Mouse (Mus musculus) gastrocnemius, adult 18-20 months (tissue): ENCODE data around the gene Notch3. TPM values are rescaled to one million over a fixed set of nuclear protein-coding genes. Genes with fewer than 3 reads are reported as not detected.

Experiments used
- DNase-seq: peaks from one replicate; pipeline ENCODE4 v3.0.0; 2021; ENCODE audit warnings: low spot score
- total RNA-seq, 2 experiments: library from RNA; stranded (reverse); gene quantifications; 2 replicates each; pipeline ENCODE4 v1.2.3; 2021

The Notch3 gene
- total RNA-seq, 2 experiments from 2014 or later, result 9.6 to 12.5 TPM

- DNase-seq, result no peak
These were observed 69.0 kb downstream of the Notch3 start for GRCm38 (mm10) chr17:32097676-32098075.

- no peak for DNase-seq
These were observed 73.8 kb downstream of the Notch3 start for GRCm38 (mm10) chr17:32092895-32093294.

GRCm38 (mm10) chr17:32092241-32092619 lies 74.4 kb downstream of the Notch3 start:
- DNase-seq, result no peak

GRCm38 (mm10) chr17:32091364-32092240 lies 75.0 kb downstream of the Notch3 start:
- peak; percentile 72 for DNase-seq

- no peak for DNase-seq
These were observed 75.7 kb downstream of the Notch3 start for GRCm38 (mm10) chr17:32091032-32091363.

- DNase-seq, result no peak
These were observed 79.6 kb downstream of the Notch3 start for GRCm38 (mm10) chr17:32087069-32087468.

- no peak for DNase-seq
These were observed 83.3 kb downstream of the Notch3 start for GRCm38 (mm10) chr17:32083351-32083750.

GRCm38 (mm10) chr17:32075164-32075563 lies 91.5 kb downstream of the Notch3 start:
- DNase-seq, result peak; percentile 29

- no peak for DNase-seq
These were observed 92.0 kb downstream of the Notch3 start for GRCm38 (mm10) chr17:32074658-32075057.

- DNase-seq, result peak; percentile 82
These were observed 93.3 kb downstream of the Notch3 start for GRCm38 (mm10) chr17:32073359-32073758.

Other genes with a start within 250 kb of the Notch3 start
- 1 to 10 TPM; 5.9 to 8.4 TPM for gene Rrp1b, start 130.8 kb downstream of the Notch3 start, total RNA-seq
- gene Hsf2bp, start 130.5 kb downstream of the Notch3 start, total RNA-seq, result under 1 TPM; 0.55 to 0.57 TPM
- under 1 TPM; 0.18 to 0.19 TPM for gene Ephx3, start 22.7 kb upstream of the Notch3 start, total RNA-seq
- gene Brd4, start 117.9 kb upstream of the Notch3 start, total RNA-seq, result 10 to 100 TPM; 41.0 to 47.3 TPM
- gene Akap8, start 154.4 kb upstream of the Notch3 start, total RNA-seq, result 10 to 100 TPM; 32.0 to 37.5 TPM
- gene Akap8l, start 183.8 kb upstream of the Notch3 start, total RNA-seq, result 10 to 100 TPM; 29.2 to 30.6 TPM
- 10 to 100 TPM; 13.1 to 14.5 TPM for gene Wiz, start 222.6 kb upstream of the Notch3 start, total RNA-seq
- under 1 TPM; 0.09 to 0.85 TPM for gene Rasal3, start 236.7 kb upstream of the Notch3 start, total RNA-seq